Mouse (Mus musculus) limb, embryonic 12.5 days (tissue): ENCODE results near the gene Stk25. TPM values are rescaled to one million over a fixed set of nuclear protein-coding genes. Genes with fewer than 3 reads are reported as not detected.
A peak's percentile ranks its signal among the peaks of the same experiment; 100 is the strongest.

Experiments
- ATAC-seq: fragments of 200-750 bp; cut with Nextera tagmentation; 2 replicates; pipeline ENCODE4 v1.8.0; 2017; ENCODE audit warnings: low read depth, moderate TSS enrichment; ENCODE audit not compliant: insufficient number of reproducible peaks, insufficient read depth, low FRiP score, low TSS enrichment
- H3K27ac ChIP-seq: fragments of 300-500 bp; sonication (generic); 2 replicates; pipeline ENCODE4 v1.5.1; 2016; ENCODE audit warnings: mild to moderate bottlenecking, moderate library complexity
- H3K27me3 ChIP-seq: fragments of 300-500 bp; sonication (generic); 2 replicates; pipeline ENCODE4 v1.6.1; 2016; ENCODE audit warnings: mild to moderate bottlenecking, moderate library complexity
- H3K36me3 ChIP-seq: fragments of 300-500 bp; sonication (generic); 2 replicates; pipeline ENCODE4 v1.6.1; 2016; ENCODE audit warnings: mild to moderate bottlenecking, moderate library complexity
- H3K4me1 ChIP-seq: fragments of 300-500 bp; sonication (generic); replicated peaks from 2 replicates; pipeline ENCODE4 v1.6.1; 2016
- H3K4me2 ChIP-seq: fragments of 300-500 bp; sonication (generic); 2 replicates; pipeline ENCODE4 v1.6.1; 2016; ENCODE audit warnings: mild to moderate bottlenecking, moderate library complexity
- H3K4me3 ChIP-seq: fragments of 300-500 bp; sonication (generic); replicated peaks from 2 replicates; pipeline ENCODE4 v1.5.1; 2016; ENCODE audit warnings: mild to moderate bottlenecking
- H3K9ac ChIP-seq: fragments of 300-500 bp; sonication (generic); replicated peaks from 2 replicates; pipeline ENCODE4 v1.6.1; 2016; ENCODE audit warnings: mild to moderate bottlenecking, moderate library complexity
- H3K9me3 ChIP-seq: fragments of 300-500 bp; sonication (generic); 2 replicates; pipeline ENCODE4 v1.6.1; 2016; ENCODE audit warnings: mild to moderate bottlenecking, moderate library complexity
- WGBS: fragments of 180-500 bp; shearing (Covaris S2); methylation state at CpG from one replicate; pipeline ENCODE4 v1.1.7; 2016; 5-methylcytosine and 5-hydroxymethylcytosine counted together
- polyA plus RNA-seq: library from polyadenylated mRNA; unstranded; fragments of >200 nt; fragmentation: Nextera tagmentation; extraction: Ambion mirVana; gene quantifications from 2 replicates; pipeline ENCODE4 v1.2.1, GENCODE M21; 2016

The Stk25 gene
- polyA plus RNA-seq, 1 experiment from 2014 or later: 194 TPM

GRCm38 (mm10) chr1:93668791-93669548 is 10.5 kb upstream of the Stk25 start:
- 10% methylated on average over 17 of the region's 17 CpGs for WGBS
- H3K4me1 ChIP-seq: peaks cover 18% of the 10 kb centered on the region
- peak; percentile 78 for ATAC-seq
- peak overlapping the region; percentile 56 for H3K27ac ChIP-seq
- H3K36me3 ChIP-seq: no peaks in the 10 kb centered on the region
- H3K9ac ChIP-seq: peak overlapping the region; percentile 52
- no peaks in the 10 kb centered on the region for H3K27me3 ChIP-seq
- peak overlapping the region; percentile 58 for H3K4me2 ChIP-seq
- H3K9me3 ChIP-seq: no peaks in the 10 kb centered on the region
- H3K4me3 ChIP-seq: peak overlapping the region; percentile 34

GRCm38 (mm10) chr1:93667760-93668400 is 9.4 kb upstream of the Stk25 start:
- H3K4me2 ChIP-seq: no peak overlapping the region
- H3K9ac ChIP-seq: no peak overlapping the region
- no peak overlapping the region for H3K4me3 ChIP-seq
- no peaks in the 10 kb centered on the region for H3K36me3 ChIP-seq
- H3K27me3 ChIP-seq: no peaks in the 10 kb centered on the region
- WGBS: 36% methylated on average over 13 of the region's 13 CpGs
- 0 out of 2 replicates have a peak, but pooled peaks have one; percentile 44 for ATAC-seq
- H3K9me3 ChIP-seq: no peaks in the 10 kb centered on the region
- H3K27ac ChIP-seq: peak overlapping the region; percentile 13; the same call in 1 of the 2 replicates
- peaks cover 18% of the 10 kb centered on the region for H3K4me1 ChIP-seq

GRCm38 (mm10) chr1:93657025-93657360 is 1.5 kb downstream of the Stk25 start:
- no peak for ATAC-seq
- H3K27me3 ChIP-seq: no peaks in the 10 kb centered on the region
- no peak overlapping the region for H3K4me2 ChIP-seq
- no peak overlapping the region for H3K4me3 ChIP-seq
- H3K9ac ChIP-seq: no peak overlapping the region
- WGBS: 64% methylated on average over 5 of the region's 5 CpGs
- no peaks in the 10 kb centered on the region for H3K36me3 ChIP-seq
- no peaks in the 10 kb centered on the region; the same call in 1 of the 2 replicates for H3K4me1 ChIP-seq
- H3K27ac ChIP-seq: no peak overlapping the region
- no peaks in the 10 kb centered on the region for H3K9me3 ChIP-seq

- no peak overlapping the region for H3K27ac ChIP-seq
- H3K9ac ChIP-seq: no peak overlapping the region
- no peak overlapping the region for H3K4me2 ChIP-seq
- no peak overlapping the region for H3K4me3 ChIP-seq
- no peak for ATAC-seq
- no peaks in the 10 kb centered on the region; the same call in 1 of the 2 replicates for H3K9me3 ChIP-seq
- WGBS: 60% methylated on average over 7 of the region's 7 CpGs
- no peaks in the 10 kb centered on the region for H3K27me3 ChIP-seq
- no peaks in the 10 kb centered on the region; the same call in 1 of the 2 replicates for H3K4me1 ChIP-seq
- H3K36me3 ChIP-seq: no peaks in the 10 kb centered on the region
These were observed 2.0 kb downstream of the Stk25 start for GRCm38 (mm10) chr1:93656325-93657024.

- 81% methylated on average over 2 of the region's 2 CpGs for whole genome bisulfite sequencing
These were observed 3.7 kb downstream of the Stk25 start for GRCm38 (mm10) chr1:93654798-93655197.

GRCm38 (mm10) chr1:93654275-93654674 is 4.2 kb downstream of the Stk25 start:
- no peak overlapping the region for H3K4me3 ChIP-seq
- WGBS: 47% methylated on average over 2 of the region's 2 CpGs
- no peak overlapping the region for H3K27ac ChIP-seq
- no peaks in the 10 kb centered on the region for H3K27me3 ChIP-seq
- H3K4me1 ChIP-seq: no peaks in the 10 kb centered on the region; the same call in 1 of the 2 replicates
- no peaks in the 10 kb centered on the region for H3K36me3 ChIP-seq
- H3K9ac ChIP-seq: no peak overlapping the region
- ATAC-seq: no peak
- no peak overlapping the region for H3K4me2 ChIP-seq
- H3K9me3 ChIP-seq: no peaks in the 10 kb centered on the region; the same call in 1 of the 2 replicates

More at GRCm38 (mm10) chr1:93654798-93655197, 3.7 kb downstream of the Stk25 start:
- no peak overlapping the region for H3K9ac ChIP-seq
- H3K4me2 ChIP-seq: no peak overlapping the region
- ATAC-seq: no peak
- H3K4me1 ChIP-seq: no peaks in the 10 kb centered on the region; the same call in 1 of the 2 replicates
- no peaks in the 10 kb centered on the region for H3K27me3 ChIP-seq
- H3K4me3 ChIP-seq: no peak overlapping the region
- H3K27ac ChIP-seq: no peak overlapping the region
- H3K9me3 ChIP-seq: no peaks in the 10 kb centered on the region; the same call in 1 of the 2 replicates
- no peaks in the 10 kb centered on the region for H3K36me3 ChIP-seq

- Histone ChIP-seq H3K4me3 (no peak overlapping the region), H3K9me3 (no peaks in the 10 kb centered on the region; the same call in 1 of the 2 replicates), H3K27me3 (no peaks in the 10 kb centered on the region), H3K27ac (no peak overlapping the region), H3K36me3 (no peaks in the 10 kb centered on the region), H3K4me2 (no peak overlapping the region), H3K4me1 (no peaks in the 10 kb centered on the region), H3K9ac (no peak overlapping the region)
- 79% methylated on average over 5 of the region's 5 CpGs for WGBS
- no peak for ATAC-seq
These were observed 8.8 kb downstream of the Stk25 start for GRCm38 (mm10) chr1:93649604-93650172.

- WGBS: 91% methylated on average over 2 of the region's 2 CpGs
- H3K27ac ChIP-seq: no peak overlapping the region
- H3K36me3 ChIP-seq: no peaks in the 10 kb centered on the region
- H3K9me3 ChIP-seq: no peaks in the 10 kb centered on the region
- H3K4me2 ChIP-seq: no peak overlapping the region
- H3K27me3 ChIP-seq: no peaks in the 10 kb centered on the region
- no peak overlapping the region for H3K4me3 ChIP-seq
- no peaks in the 10 kb centered on the region for H3K4me1 ChIP-seq
- no peak overlapping the region for H3K9ac ChIP-seq
- no peak for ATAC-seq
These were observed 15.8 kb downstream of the Stk25 start for GRCm38 (mm10) chr1:93642692-93643091.

- H3K9ac ChIP-seq: no peak overlapping the region
- no peaks in the 10 kb centered on the region for H3K27me3 ChIP-seq
- no peak overlapping the region for H3K4me2 ChIP-seq
- H3K4me3 ChIP-seq: no peak overlapping the region
- ATAC-seq: no peak
- H3K9me3 ChIP-seq: no peaks in the 10 kb centered on the region
- H3K36me3 ChIP-seq: no peaks in the 10 kb centered on the region
- no peaks in the 10 kb centered on the region for H3K4me1 ChIP-seq
- H3K27ac ChIP-seq: no peak overlapping the region
- 89% methylated on average over 2 of the region's 2 CpGs for WGBS
These were observed 16.5 kb downstream of the Stk25 start for GRCm38 (mm10) chr1:93641978-93642377.

- WGBS: 36% methylated on average over 7 of the region's 7 CpGs
- Histone ChIP-seq H3K4me1 (peaks cover 18% of the 10 kb centered on the region), H3K4me2 (peak overlapping the region; percentile 72), H3K27ac (peak overlapping the region; percentile 79), H3K4me3 (peak overlapping the region; percentile 94), H3K9me3 (no peaks in the 10 kb centered on the region), H3K36me3 (peaks cover 13% of the 10 kb centered on the region; the same call in 1 of the 2 replicates), H3K27me3 (no peaks in the 10 kb centered on the region), H3K9ac (0 out of 2 replicates have a peak overlapping the region, but pooled peaks have one; percentile 48)
- peak; percentile 32; the same call in 1 of the 2 replicates for ATAC-seq
These were observed 22.1 kb downstream of the Stk25 start for GRCm38 (mm10) chr1:93636211-93636897.
